Mouse (Mus musculus) mouse trophoblast stem cell (cell line): Measurements from ENCODE around the gene Gm17093.
"Not testable (repeated sequence)": the region's sequence is repeated elsewhere in the genome, so short reads cannot be mapped to it uniquely, and the experiment has no call there.

Experiments
- in situ Hi-C, 2 experiments: fragments of 300-500 bp; cut with MseI, MboI; formaldehyde crosslinking; loops; 2 replicates in 1 of 2; 3 replicates in 1 of 2; pipeline ENCODE4 v1.15.1; 2025

Gm17093 gene

DNA sequence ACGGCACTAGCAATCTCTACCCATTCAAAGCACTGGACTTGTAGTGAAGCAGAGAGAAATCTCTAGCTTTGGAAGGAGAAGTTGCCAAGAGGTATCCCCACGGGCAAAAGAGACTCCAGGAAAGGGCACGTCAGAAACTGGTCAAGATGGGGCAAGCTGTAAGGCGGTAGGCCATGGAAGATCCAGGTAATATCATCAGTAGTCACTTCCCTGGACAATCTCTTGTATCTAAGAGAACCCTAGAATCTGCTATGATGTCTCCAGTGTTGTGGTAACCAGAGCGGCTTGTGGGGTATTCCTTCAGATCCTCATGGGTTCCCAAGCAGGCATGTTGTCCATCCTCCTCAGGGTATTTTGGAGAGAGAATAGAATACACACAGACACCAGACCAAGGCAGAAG is at the start of gene Gm17093:
Gene Gm17093 (plus strand): TSS at position 301 of the 400 bp plus-strand sequence.
- in situ Hi-C loops = not testable (repeated sequence)

DNA sequence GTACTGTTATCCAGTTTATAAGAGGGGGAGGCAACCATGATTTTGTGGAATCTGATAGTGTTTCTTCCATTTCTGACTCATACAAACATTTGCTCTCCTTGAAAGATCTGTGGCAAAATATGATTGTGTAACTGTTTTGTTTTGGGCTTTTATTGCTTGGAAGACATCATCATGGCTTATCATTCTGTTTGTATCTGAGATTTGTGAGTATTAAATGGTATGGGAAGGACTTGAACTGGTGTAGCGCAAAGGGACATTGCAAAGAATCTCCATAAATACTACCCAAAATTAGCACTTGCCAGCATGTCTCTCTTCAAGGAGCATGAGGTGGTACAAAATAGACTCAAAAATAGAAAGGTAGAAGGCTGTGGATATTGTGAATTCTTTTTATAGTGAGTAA is 25.9 kb upstream of the Gm17093 start, which contains the start of gene BC061237:
Gene BC061237 (plus strand): TSS at position 301 of the 400 bp plus-strand sequence.
- in situ Hi-C loops = not testable (repeated sequence)

DNA sequence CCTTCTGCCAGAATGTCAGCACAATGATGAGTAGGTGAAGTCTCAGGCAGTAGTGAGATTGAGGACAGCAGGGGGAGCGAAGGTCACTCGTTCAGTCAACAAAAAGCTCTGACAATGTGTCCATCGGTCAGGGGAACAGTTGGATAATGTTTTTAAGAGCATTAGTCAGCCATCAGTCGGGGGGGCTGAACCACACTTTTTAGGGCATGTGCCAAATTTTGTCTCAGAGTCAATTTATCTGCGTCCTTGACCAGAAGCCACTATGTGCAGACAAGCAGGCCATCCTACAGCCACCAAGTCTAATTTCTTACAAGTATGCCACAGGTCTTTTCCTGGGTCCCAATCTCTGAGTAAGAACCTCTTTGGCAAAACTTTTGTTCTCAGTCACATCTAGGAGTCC is 29.9 kb downstream of the Gm17093 start:
- in situ Hi-C loops = not testable (repeated sequence)
